Mouse (Mus musculus): Measurements from ENCODE around the gene Kif2c. TPM values are rescaled to one million over a fixed set of nuclear protein-coding genes. Genes with fewer than 3 reads are reported as not detected.

Kif2c gene
- polyA plus RNA-seq, 1 experiment from 2014 or later, result 53.4 TPM

DNA sequence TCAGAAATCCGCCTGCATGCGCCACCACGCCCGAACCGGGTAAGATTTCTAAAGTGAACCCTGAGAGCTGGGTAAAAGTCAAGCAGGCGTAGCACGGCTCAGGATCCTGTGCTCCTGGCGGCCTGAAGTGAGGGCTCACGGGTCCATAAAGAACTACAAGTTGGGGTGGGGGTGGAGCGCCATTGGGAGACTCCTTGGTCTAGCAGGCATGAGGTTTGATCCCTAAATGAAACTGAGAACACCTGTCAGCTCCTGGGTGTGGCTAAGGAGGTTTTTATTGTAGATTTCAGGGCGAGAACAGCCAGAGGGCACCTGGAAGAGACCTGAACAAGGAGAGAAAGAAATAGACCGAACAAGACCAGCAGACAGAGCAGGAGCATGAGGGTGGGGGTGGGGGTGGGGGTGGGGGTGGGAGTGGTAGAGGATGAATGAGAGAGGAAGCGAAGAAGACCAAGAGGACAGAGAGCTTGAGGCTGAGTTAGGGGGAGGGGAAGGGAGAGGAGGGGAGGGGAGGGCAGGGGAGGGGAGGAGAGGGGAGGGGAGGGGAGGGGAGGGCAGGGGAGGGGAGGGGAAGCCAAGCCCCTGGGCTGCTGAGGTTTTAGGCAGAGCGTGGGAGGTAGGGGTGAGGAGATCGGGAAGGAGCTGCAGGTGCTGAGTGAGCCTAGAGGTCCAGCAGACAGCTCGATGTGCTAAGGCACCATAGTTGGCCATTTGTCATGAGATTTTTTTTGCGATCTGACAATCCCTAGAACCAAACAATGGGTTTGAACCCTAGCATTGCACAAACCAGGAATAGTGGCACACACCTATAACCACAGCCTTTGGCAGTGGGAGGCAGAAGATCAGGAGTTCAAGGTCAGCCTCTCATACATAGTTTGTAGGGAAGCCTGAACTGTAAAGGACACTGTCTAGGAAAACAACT lies 43.9 kb downstream of the Kif2c start:
- Histone ChIP-seq H3K27me3 (replicated peaks; ENCODE audit: control insufficient read depth, insufficient read depth, low read length) (no peaks in the 10 kb centered on the region), H3K4me2 (ENCODE audit: low read length) (no peak overlapping the region), H3K9me3 (ENCODE audit: control insufficient read depth, low read length) (no peaks in the 10 kb centered on the region), H3K9ac (ENCODE audit: low read length) (no peak overlapping the region), H3K4me3 (ENCODE audit: low read depth, low read length) (no peak overlapping the region), H3K4me1 (replicated peaks; ENCODE audit: control insufficient read depth, insufficient read depth, low read length) (0 out of 2 replicates have a peak, but pooled peaks cover 3% of the 10 kb centered on the region), H3K36me3 (ENCODE audit: control insufficient read depth, insufficient read depth, low read length) (no peaks in the 10 kb centered on the region), H3K27ac (ENCODE audit: low read depth) (no peak overlapping the region)
- ATAC-seq (replicated peaks; ENCODE audit: low FRiP score, low TSS enrichment, low read depth) (no peak), DNase-seq (ENCODE audit: low spot score) (no peak)
- WGBS, result 65% methylated on average over 16 of the region's 17 CpGs

DNA sequence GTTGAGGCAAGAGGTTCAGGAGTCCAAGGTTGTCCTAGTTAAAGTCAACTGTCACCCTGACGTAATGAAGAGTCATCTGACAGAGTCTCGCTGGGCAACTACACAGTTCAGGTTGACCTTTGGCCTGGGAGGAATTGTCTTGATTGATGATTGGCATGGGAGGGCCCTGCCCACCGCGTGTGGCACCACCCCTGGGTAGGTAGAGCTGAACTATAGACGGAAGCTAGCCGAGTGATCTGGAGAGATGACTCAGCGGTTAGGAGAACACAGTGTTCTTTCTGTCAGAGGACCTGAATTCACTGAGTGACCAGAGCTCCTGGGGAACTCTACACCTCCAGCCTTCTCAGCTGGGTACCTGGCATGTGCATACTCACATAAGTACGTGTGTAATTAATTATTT lies 46.4 kb downstream of the Kif2c start:
- Histone ChIP-seq H3K9ac (ENCODE audit: low read length) (no peak overlapping the region), H3K4me2 (ENCODE audit: low read length) (no peak overlapping the region), H3K9me3 (ENCODE audit: control insufficient read depth, low read length) (no peaks in the 10 kb centered on the region), H3K4me3 (ENCODE audit: low read depth, low read length) (no peak overlapping the region), H3K27ac (ENCODE audit: low read depth) (peak overlapping the region; percentile 51; the same call in 1 of the 2 replicates), H3K36me3 (ENCODE audit: control insufficient read depth, insufficient read depth, low read length) (no peaks in the 10 kb centered on the region), H3K27me3 (replicated peaks; ENCODE audit: control insufficient read depth, insufficient read depth, low read length) (peaks cover 20% of the 10 kb centered on the region), H3K4me1 (replicated peaks; ENCODE audit: control insufficient read depth, insufficient read depth, low read length) (0 out of 2 replicates have a peak, but pooled peaks cover 10% of the 10 kb centered on the region)
- ATAC-seq (replicated peaks; ENCODE audit: low FRiP score, low TSS enrichment, low read depth) (peak; percentile 73), DNase-seq (ENCODE audit: low spot score) (no peak)
- WGBS, result 19% methylated on average over 8 of the region's 8 CpGs

DNA sequence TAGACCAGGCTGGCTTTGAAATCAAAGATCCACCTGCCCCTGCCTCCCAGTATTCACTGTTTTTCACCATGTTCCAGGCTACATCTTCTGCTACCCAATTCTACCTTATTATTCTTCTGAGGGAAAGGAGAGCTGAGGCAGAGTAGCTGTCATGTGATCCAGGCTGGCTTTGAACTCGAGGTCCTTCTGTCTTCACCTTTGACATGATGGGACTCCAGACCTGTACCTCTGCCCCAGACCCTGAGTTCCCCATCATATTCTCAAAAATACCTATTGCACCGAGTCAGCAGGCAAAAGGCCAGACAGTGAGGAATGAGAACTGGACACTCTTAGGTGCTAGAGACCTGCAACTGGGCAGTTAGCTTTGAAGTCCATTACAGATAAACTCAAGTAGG lies 47.8 kb downstream of the Kif2c start:
- peaks cover 20% of the 10 kb centered on the region for H3K27me3 ChIP-seq (replicated peaks; ENCODE audit: control insufficient read depth, insufficient read depth, low read length)
- no peak overlapping the region for H3K27ac ChIP-seq (ENCODE audit: low read depth)
- ATAC-seq (replicated peaks; ENCODE audit: low FRiP score, low TSS enrichment, low read depth) (no peak), DNase-seq (ENCODE audit: low spot score) (no peak)
- no peak overlapping the region for H3K4me3 ChIP-seq (ENCODE audit: low read depth, low read length)
- H3K4me2 ChIP-seq (ENCODE audit: low read length), result no peak overlapping the region; the same call in 1 of the 2 replicates
- no peak overlapping the region for H3K9ac ChIP-seq (ENCODE audit: low read length)
- no peaks in the 10 kb centered on the region for H3K36me3 ChIP-seq (ENCODE audit: control insufficient read depth, insufficient read depth, low read length)
- H3K4me1 ChIP-seq (replicated peaks; ENCODE audit: control insufficient read depth, insufficient read depth, low read length), result 0 out of 2 replicates have a peak, but pooled peaks cover 10% of the 10 kb centered on the region
- WGBS, result 35% methylated on average over 2 of the region's 2 CpGs
- H3K9me3 ChIP-seq (ENCODE audit: control insufficient read depth, low read length), result no peaks in the 10 kb centered on the region

DNA sequence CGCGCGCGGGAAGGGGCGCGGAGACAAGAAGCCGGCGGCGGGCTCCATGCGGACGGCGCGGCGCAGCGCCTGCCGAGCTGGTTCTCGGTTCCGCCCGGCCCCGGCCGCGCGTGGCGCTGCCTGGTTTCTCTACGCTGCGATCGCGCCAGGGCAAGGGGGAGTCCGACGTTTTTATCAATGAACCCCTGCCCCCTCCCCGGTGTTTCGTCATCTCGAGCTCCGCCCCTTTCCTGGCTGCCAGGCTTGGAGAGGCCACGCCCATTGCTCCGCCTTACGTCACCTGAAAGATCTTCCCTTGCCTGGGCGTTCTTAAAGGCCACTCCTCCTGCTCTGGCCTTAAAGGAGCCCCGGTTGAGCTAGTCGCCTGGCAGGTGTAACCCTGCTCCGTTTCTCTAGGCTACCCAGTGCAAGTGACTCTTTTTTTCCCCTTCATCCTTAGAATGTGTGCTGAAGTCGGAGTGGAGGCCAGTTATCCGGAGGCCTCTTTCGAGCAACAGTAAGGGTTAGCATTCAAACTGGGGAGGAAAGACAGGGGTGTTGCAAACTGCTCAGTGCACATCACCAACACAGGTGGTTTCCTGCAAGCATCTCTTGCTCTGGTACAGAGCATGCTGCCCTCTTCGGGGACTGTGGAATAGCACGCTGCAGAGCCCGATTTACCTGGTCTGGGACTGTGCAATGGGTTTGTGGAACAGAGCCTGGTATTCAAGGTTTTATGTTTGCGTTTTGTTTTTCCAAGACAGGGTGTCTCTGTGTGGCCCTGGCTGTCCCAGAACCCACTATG lies 48.4 kb downstream of the Kif2c start, which contains the start of gene Plk3:
TSS of gene Plk3 (minus strand) at position 147 of the 784 bp plus-strand sequence.
- H3K4me2 ChIP-seq (ENCODE audit: low read length), result peak within 1 kb of the TSS; percentile 98
- H3K4me3 ChIP-seq (ENCODE audit: low read depth, low read length), result peak within 1 kb of the TSS; percentile 82
- H3K36me3 ChIP-seq (ENCODE audit: control insufficient read depth, insufficient read depth, low read length), result no peaks in the 10 kb centered on the region
- ATAC-seq (replicated peaks; ENCODE audit: low FRiP score, low TSS enrichment, low read depth) (peak; percentile 81), DNase-seq (ENCODE audit: low spot score) (peak; percentile 99)
- 0 out of 2 replicates have a peak within 1 kb of the TSS, but pooled peaks have one; percentile 11 for H3K27ac ChIP-seq (ENCODE audit: low read depth)
- peaks cover 20% of the 10 kb centered on the region for H3K27me3 ChIP-seq (replicated peaks; ENCODE audit: control insufficient read depth, insufficient read depth, low read length)
- 0 out of 2 replicates have a peak, but pooled peaks cover 10% of the 10 kb centered on the region for H3K4me1 ChIP-seq (replicated peaks; ENCODE audit: control insufficient read depth, insufficient read depth, low read length)
- 2% methylated on average over 38 of the region's 48 CpGs for WGBS
- no peaks in the 10 kb centered on the region for H3K9me3 ChIP-seq (ENCODE audit: control insufficient read depth, low read length)
- peak within 1 kb of the TSS; percentile 75 for H3K9ac ChIP-seq (ENCODE audit: low read length)

DNA sequence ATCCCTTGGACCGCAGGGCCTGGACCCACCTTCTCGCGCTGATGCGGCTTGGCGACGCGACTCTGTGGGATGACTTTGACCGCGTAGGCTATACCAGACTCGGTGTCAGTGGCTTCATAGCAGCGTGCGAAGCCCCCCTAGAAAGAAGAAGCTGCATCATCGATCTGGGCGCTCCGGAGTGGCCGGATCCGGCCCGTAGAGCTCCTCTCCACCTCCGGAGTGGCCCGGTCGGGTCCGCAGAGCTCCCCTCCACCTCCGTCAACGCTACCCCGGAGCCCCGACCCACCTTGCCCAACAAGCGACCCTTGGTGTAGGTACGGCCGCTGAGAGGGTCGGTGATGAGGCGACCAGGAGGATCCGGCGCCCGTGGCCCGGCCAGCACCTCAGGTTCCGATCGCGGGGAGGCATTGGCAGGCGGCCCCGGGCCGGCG lies 49.1 kb downstream of the Kif2c start:
- peak; percentile 4 for ATAC-seq (replicated peaks; ENCODE audit: low FRiP score, low TSS enrichment, low read depth)
- peak overlapping the region; percentile 75 for H3K9ac ChIP-seq (ENCODE audit: low read length)
- 0 out of 2 replicates have a peak, but pooled peaks cover 10% of the 10 kb centered on the region for H3K4me1 ChIP-seq (replicated peaks; ENCODE audit: control insufficient read depth, insufficient read depth, low read length)
- under 1% methylated on average over 42 of the region's 42 CpGs for WGBS
- H3K27me3 ChIP-seq (replicated peaks; ENCODE audit: control insufficient read depth, insufficient read depth, low read length), result peaks cover 20% of the 10 kb centered on the region
- 0 out of 2 replicates have a peak overlapping the region, but pooled peaks have one; percentile 11 for H3K27ac ChIP-seq (ENCODE audit: low read depth)
- no peaks in the 10 kb centered on the region for H3K9me3 ChIP-seq (ENCODE audit: control insufficient read depth, low read length)
- H3K4me3 ChIP-seq (ENCODE audit: low read depth, low read length), result peak overlapping the region; percentile 82
- H3K36me3 ChIP-seq (ENCODE audit: control insufficient read depth, insufficient read depth, low read length), result no peaks in the 10 kb centered on the region
- H3K4me2 ChIP-seq (ENCODE audit: low read length), result peak overlapping the region; percentile 98
- DNase-seq (ENCODE audit: low spot score), result no peak

DNA sequence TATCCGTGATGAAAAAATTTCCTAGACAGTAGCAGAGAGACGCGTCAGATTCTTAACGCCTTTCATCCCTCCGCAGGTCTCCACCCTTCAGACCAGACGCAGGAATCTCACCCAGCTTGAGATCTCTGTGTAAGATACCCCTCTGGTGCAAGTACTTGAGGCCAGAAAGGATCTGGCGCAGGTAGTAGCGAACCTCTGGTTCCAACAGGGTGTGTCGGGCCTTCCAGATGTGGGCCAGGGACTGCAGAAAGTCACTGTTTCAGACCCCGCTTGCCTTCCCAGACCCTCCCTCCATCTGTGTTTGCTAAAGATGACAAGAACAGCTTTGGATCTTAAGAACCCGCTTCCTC lies 49.7 kb downstream of the Kif2c start:
- DNase-seq (ENCODE audit: low spot score), result no peak
- Histone ChIP-seq H3K4me1 (replicated peaks; ENCODE audit: control insufficient read depth, insufficient read depth, low read length) (0 out of 2 replicates have a peak, but pooled peaks cover 10% of the 10 kb centered on the region), H3K4me3 (ENCODE audit: low read depth, low read length) (peak overlapping the region; percentile 82), H3K9me3 (ENCODE audit: control insufficient read depth, low read length) (no peaks in the 10 kb centered on the region), H3K9ac (ENCODE audit: low read length) (peak overlapping the region; percentile 75; the same call in 1 of the 2 replicates), H3K4me2 (ENCODE audit: low read length) (peak overlapping the region; percentile 98), H3K27ac (ENCODE audit: low read depth) (no peak overlapping the region), H3K36me3 (ENCODE audit: control insufficient read depth, insufficient read depth, low read length) (0 out of 2 replicates have a peak, but pooled peaks cover 4% of the 10 kb centered on the region), H3K27me3 (replicated peaks; ENCODE audit: control insufficient read depth, insufficient read depth, low read length) (peaks cover 20% of the 10 kb centered on the region)
- 19% methylated on average over 11 of the region's 11 CpGs for WGBS
- no peak for ATAC-seq (replicated peaks; ENCODE audit: low FRiP score, low TSS enrichment, low read depth)

DNA sequence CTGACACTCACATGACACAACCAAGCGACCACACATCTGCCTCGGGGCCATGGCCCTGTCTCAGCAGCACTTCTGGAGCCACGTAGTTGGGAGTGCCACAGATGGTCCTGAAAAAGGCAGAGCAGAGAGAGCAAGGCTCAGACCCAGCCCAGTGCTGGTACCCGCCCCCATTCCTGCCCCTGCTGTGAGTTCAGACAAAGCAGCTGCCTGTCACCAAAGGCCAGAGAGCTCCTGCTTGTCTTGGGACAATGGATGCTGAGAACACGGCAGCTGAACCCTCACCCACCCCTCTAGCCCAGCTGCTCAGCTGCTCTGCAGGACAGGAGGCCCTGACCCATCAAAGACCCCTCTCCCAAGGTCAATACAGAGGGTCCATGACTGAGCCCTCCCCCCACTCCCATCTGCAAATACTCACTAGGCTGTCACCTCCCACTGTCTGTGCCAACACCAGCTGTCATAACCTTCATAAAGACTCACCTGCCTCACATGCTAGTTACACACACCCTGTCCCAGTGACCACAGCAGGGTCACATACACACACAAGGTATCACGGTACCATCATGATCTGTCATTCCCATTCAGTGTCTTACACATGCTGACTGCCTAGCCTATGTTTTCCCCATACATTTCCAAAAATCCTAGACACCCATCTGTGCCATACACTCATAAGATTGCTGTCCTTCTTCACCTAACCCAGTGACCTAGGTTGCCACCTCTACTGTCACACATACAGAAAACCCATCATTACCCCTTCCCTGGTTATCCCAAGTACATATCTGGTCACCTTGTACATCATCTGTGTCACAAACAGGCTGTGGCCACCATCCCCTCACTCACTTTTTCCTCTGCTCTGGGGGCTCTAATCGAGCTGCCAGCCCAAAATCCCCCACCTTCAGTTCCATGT lies 50.3 kb downstream of the Kif2c start:
- Histone ChIP-seq H3K9ac (ENCODE audit: low read length) (no peak overlapping the region), H3K9me3 (ENCODE audit: control insufficient read depth, low read length) (no peaks in the 10 kb centered on the region), H3K27ac (ENCODE audit: low read depth) (no peak overlapping the region), H3K36me3 (ENCODE audit: control insufficient read depth, insufficient read depth, low read length) (0 out of 2 replicates have a peak, but pooled peaks cover 4% of the 10 kb centered on the region), H3K4me1 (replicated peaks; ENCODE audit: control insufficient read depth, insufficient read depth, low read length) (0 out of 2 replicates have a peak, but pooled peaks cover 10% of the 10 kb centered on the region), H3K4me3 (ENCODE audit: low read depth, low read length) (peak overlapping the region; percentile 82; the same call in 1 of the 2 replicates), H3K4me2 (ENCODE audit: low read length) (peak overlapping the region; percentile 98), H3K27me3 (replicated peaks; ENCODE audit: control insufficient read depth, insufficient read depth, low read length) (peaks cover 20% of the 10 kb centered on the region)
- WGBS, result 40% methylated on average over 7 of the region's 7 CpGs
- no peak for ATAC-seq (replicated peaks; ENCODE audit: low FRiP score, low TSS enrichment, low read depth)
- no peak for DNase-seq (ENCODE audit: low spot score)

Measured in intestine, embryonic 14.5 days (tissue).